Mouse (Mus musculus) CD8-positive naive resting alpha-beta T cell, adult 2 months (primary cell): Measurements from ENCODE around the gene Zfand4.
"Not testable (repeated sequence)": the region's sequence is repeated elsewhere in the genome, so short reads cannot be mapped to it uniquely, and the experiment has no call there.

ENCODE experiments used
- DNase-seq, 2 experiments: peaks; one replicate each; pipeline ENCODE4 v3.0.0; 2022; ENCODE audit warnings: low read depth in 2 of 2, low spot score in 2 of 2

Gene Zfand4

GRCm38 (mm10) chr6:116311411-116311810, 47.4 kb downstream of the Zfand4 start:
- no peak for DNase-seq

GRCm38 (mm10) chr6:116319259-116319658, 55.2 kb downstream of the Zfand4 start:
- no peak for DNase-seq

GRCm38 (mm10) chr6:116326641-116327040, 62.6 kb downstream of the Zfand4 start:
- no peak for DNase-seq

GRCm38 (mm10) chr6:116331396-116331795, 67.4 kb downstream of the Zfand4 start:
- no peak for DNase-seq

GRCm38 (mm10) chr6:116337466-116337834, 73.4 kb downstream of the Zfand4 start:
- DNase-seq = no peak

- no peak for DNase-seq
Observed at GRCm38 (mm10) chr6:116337835-116338501, 73.9 kb downstream of the Zfand4 start, which contains the start of gene March8. Gene March8, plus strand, starts transcription at chr6:116338024.

- DNase-seq = no peak
Observed at GRCm38 (mm10) chr6:116338520-116338919, 74.5 kb downstream of the Zfand4 start.

- DNase-seq = no peak
Observed at GRCm38 (mm10) chr6:116339088-116339487, 75.1 kb downstream of the Zfand4 start.

- no peak for DNase-seq
Observed at GRCm38 (mm10) chr6:116340521-116340920, 76.5 kb downstream of the Zfand4 start.

- no peak for DNase-seq
Observed at GRCm38 (mm10) chr6:116347953-116348352, 83.9 kb downstream of the Zfand4 start.

GRCm38 (mm10) chr6:116349997-116350396, 86.0 kb downstream of the Zfand4 start:
- no peak for DNase-seq

GRCm38 (mm10) chr6:116350643-116351042, 86.6 kb downstream of the Zfand4 start:
- no peak for DNase-seq

GRCm38 (mm10) chr6:116351534-116351933, 87.5 kb downstream of the Zfand4 start:
- DNase-seq = no peak

- DNase-seq = no peak
Observed at GRCm38 (mm10) chr6:116353428-116353827, 89.4 kb downstream of the Zfand4 start.

- DNase-seq = not testable (repeated sequence)
Observed at GRCm38 (mm10) chr6:116356311-116356947, 92.4 kb downstream of the Zfand4 start.

- no peak for DNase-seq
Observed at GRCm38 (mm10) chr6:116356948-116357325, 92.9 kb downstream of the Zfand4 start.

- no peak for DNase-seq
Observed at GRCm38 (mm10) chr6:116358056-116358455, 94.0 kb downstream of the Zfand4 start.

GRCm38 (mm10) chr6:116359256-116359655, 95.2 kb downstream of the Zfand4 start:
- no peak for DNase-seq

- DNase-seq = no peak
Observed at GRCm38 (mm10) chr6:116361463-116361862, 97.4 kb downstream of the Zfand4 start.

GRCm38 (mm10) chr6:116361993-116362392, 98.0 kb downstream of the Zfand4 start:
- DNase-seq = no peak

- no peak for DNase-seq
Observed at GRCm38 (mm10) chr6:116367971-116368370, 103.9 kb downstream of the Zfand4 start.

- DNase-seq = no peak
Observed at GRCm38 (mm10) chr6:116369811-116370210, 105.8 kb downstream of the Zfand4 start.
